Mouse (Mus musculus) forebrain, postnatal 0 days (tissue): ENCODE measurements around the gene Amelx. TPM values are rescaled to one million over a fixed set of nuclear protein-coding genes. Genes with fewer than 3 reads are reported as not detected.

ENCODE experiments used
- ATAC-seq: fragments of 200-750 bp; cut with Nextera tagmentation; 2 replicates; pipeline ENCODE4 v1.8.0; 2017; ENCODE audit warnings: mild to moderate bottlenecking, moderate library complexity
- DNase-seq: peaks from one replicate; pipeline ENCODE4 v3.0.0-alpha.2; 2015
- H3K27ac ChIP-seq: fragments of 300-500 bp; sonication (generic); 2 replicates; pipeline ENCODE4 v1.5.1; 2014; ENCODE audit warnings: low read depth, mild to moderate bottlenecking, antibody characterized with exemption, low read length, moderate library complexity, mixed read lengths
- H3K27me3 ChIP-seq: fragments of 300-500 bp; sonication (generic); 2 replicates; pipeline ENCODE4 v1.6.1; 2014; ENCODE audit warnings: mild to moderate bottlenecking, low read length, mixed read lengths; ENCODE audit not compliant: insufficient read depth
- H3K36me3 ChIP-seq: fragments of 300-500 bp; sonication (generic); 2 replicates; pipeline ENCODE4 v1.6.1; 2014; ENCODE audit warnings: mild to moderate bottlenecking, moderate library complexity; ENCODE audit not compliant: insufficient read depth
- H3K4me1 ChIP-seq: fragments of 300-500 bp; sonication (generic); 2 replicates; pipeline ENCODE4 v1.6.1; 2014; ENCODE audit warnings: antibody characterized with exemption; ENCODE audit not compliant: insufficient read depth
- H3K4me2 ChIP-seq: fragments of 300-500 bp; sonication (generic); 2 replicates; pipeline ENCODE4 v1.6.1; 2014; ENCODE audit warnings: low read depth, mild to moderate bottlenecking, moderate library complexity
- H3K4me3 ChIP-seq: fragments of 300-500 bp; sonication (generic); 2 replicates; pipeline ENCODE4 v1.5.1; 2014; ENCODE audit warnings: low read depth, low read length, mixed read lengths
- H3K9ac ChIP-seq: fragments of 300-500 bp; sonication (generic); 2 replicates; pipeline ENCODE4 v1.6.1; 2014; ENCODE audit warnings: mild to moderate bottlenecking
- H3K9me3 ChIP-seq: fragments of 300-500 bp; sonication (generic); 2 replicates; pipeline ENCODE4 v1.6.1; 2016; ENCODE audit warnings: low read length
- CTCF ChIP-seq: sonication (generic); IDR thresholded peaks from 2 replicates; pipeline ENCODE4 v1.5.1; 2016; ENCODE audit warnings: antibody characterized with exemption, control low read depth, low read depth
- WGBS: fragments of 180-500 bp; shearing (Covaris S2); extraction: QIAGEN DNeasy Blood & Tissue Kit; methylation state at CpG from one replicate; pipeline ENCODE4 v1.1.7; 2014; 5-methylcytosine and 5-hydroxymethylcytosine counted together
- polyA plus RNA-seq: library from polyadenylated mRNA; unstranded; fragments of >200 nt; fragmentation: Nextera tagmentation; extraction: Ambion mirVana; gene quantifications from 2 replicates; pipeline ENCODE4 v1.2.1, GENCODE M21; 2015
- total RNA-seq: library from RNA; depleted of rRNA; stranded (reverse); fragments of >200 nt; gene quantifications from 2 replicates; pipeline ENCODE4 v1.2.3, GENCODE M21; 2014; rRNA removed

Amelx gene
- total RNA-seq (not detected in 2 replicates), polyA plus RNA-seq (1.1 TPM in 1 of 2 replicates, not detected in the other)

GRCm38 (mm10) chrX:169187100-169187499 lies at the start of gene Amelx:
Gene Amelx (minus strand): TSS chrX:169187200.
- H3K4me3 ChIP-seq: no peak within 1 kb of the TSS
- no peak within 1 kb of the TSS for H3K4me2 ChIP-seq
- no peak for TF ChIP-seq CTCF
- H3K27ac ChIP-seq: no peak within 1 kb of the TSS
- no peaks in the 10 kb centered on the region for H3K36me3 ChIP-seq
- ATAC-seq (no peak), DNase-seq (no peak)
- no peaks in the 10 kb centered on the region for H3K27me3 ChIP-seq
- H3K9ac ChIP-seq: no peak within 1 kb of the TSS
- WGBS: 76% methylated on average over 5 of the region's 5 CpGs
- H3K4me1 ChIP-seq: no peaks in the 10 kb centered on the region
- H3K9me3 ChIP-seq: no peaks in the 10 kb centered on the region

- Histone ChIP-seq H3K36me3 (no peaks in the 10 kb centered on the region), H3K4me1 (no peaks in the 10 kb centered on the region), H3K9me3 (no peaks in the 10 kb centered on the region), H3K27ac (no peak overlapping the region), H3K4me3 (no peak overlapping the region), H3K27me3 (no peaks in the 10 kb centered on the region), H3K4me2 (no peak overlapping the region), H3K9ac (no peak overlapping the region)
- ATAC-seq (no peak), DNase-seq (no peak)
- no peak for TF ChIP-seq CTCF
- 83% methylated on average over 3 of the region's 3 CpGs for WGBS
These were observed 35.5 kb upstream of the Amelx start for GRCm38 (mm10) chrX:169222357-169223062.

- no peak for TF ChIP-seq CTCF
- Histone ChIP-seq H3K4me2 (no peak overlapping the region), H3K4me3 (no peak overlapping the region), H3K9me3 (no peaks in the 10 kb centered on the region), H3K4me1 (no peaks in the 10 kb centered on the region), H3K27me3 (no peaks in the 10 kb centered on the region), H3K36me3 (no peaks in the 10 kb centered on the region), H3K27ac (no peak overlapping the region), H3K9ac (no peak overlapping the region)
- 79% methylated on average over 8 of the region's 8 CpGs for WGBS
- DNase-seq (no peak), ATAC-seq (no peak)
These were observed 33.1 kb upstream of the Amelx start for GRCm38 (mm10) chrX:169220064-169220463.

- 68% methylated on average over 3 of the region's 3 CpGs for WGBS
- ATAC-seq (no peak), DNase-seq (no peak)
- Histone ChIP-seq H3K4me2 (no peak overlapping the region), H3K27me3 (no peaks in the 10 kb centered on the region), H3K9me3 (no peaks in the 10 kb centered on the region), H3K4me1 (no peaks in the 10 kb centered on the region), H3K27ac (no peak overlapping the region), H3K4me3 (no peak overlapping the region), H3K9ac (no peak overlapping the region), H3K36me3 (no peaks in the 10 kb centered on the region)
- no peak for TF ChIP-seq CTCF
These were observed 23.0 kb upstream of the Amelx start for GRCm38 (mm10) chrX:169210019-169210418.

- Histone ChIP-seq H3K4me2 (no peak overlapping the region), H3K27me3 (no peaks in the 10 kb centered on the region), H3K36me3 (no peaks in the 10 kb centered on the region), H3K4me3 (no peak overlapping the region), H3K27ac (no peak overlapping the region), H3K9ac (no peak overlapping the region), H3K9me3 (no peaks in the 10 kb centered on the region), H3K4me1 (no peaks in the 10 kb centered on the region)
- DNase-seq (no peak), ATAC-seq (no peak)
- TF ChIP-seq CTCF: no peak
- 63% methylated on average over 2 of the region's 2 CpGs for WGBS
These were observed 8.4 kb downstream of the Amelx start for GRCm38 (mm10) chrX:169178634-169179033.

- no peaks in the 10 kb centered on the region for H3K27me3 ChIP-seq
- ATAC-seq: no peak
- H3K27ac ChIP-seq: no peak overlapping the region
- no peaks in the 10 kb centered on the region for H3K36me3 ChIP-seq
- H3K4me3 ChIP-seq: no peak overlapping the region
- no peaks in the 10 kb centered on the region for H3K9me3 ChIP-seq
- H3K4me2 ChIP-seq: no peak overlapping the region
- H3K4me1 ChIP-seq: no peaks in the 10 kb centered on the region
- no peak for TF ChIP-seq CTCF
- H3K9ac ChIP-seq: no peak overlapping the region
- DNase-seq: no peak
- WGBS: 75% methylated on average over 1 of the region's 1 CpGs
These were observed 13.2 kb downstream of the Amelx start for GRCm38 (mm10) chrX:169173796-169174195.

- no peaks in the 10 kb centered on the region for H3K27me3 ChIP-seq
- H3K36me3 ChIP-seq: no peaks in the 10 kb centered on the region
- 83% methylated on average over 2 of the region's 2 CpGs for WGBS
- no peak overlapping the region for H3K27ac ChIP-seq
- no peaks in the 10 kb centered on the region for H3K4me1 ChIP-seq
- no peak overlapping the region for H3K4me2 ChIP-seq
- no peak overlapping the region for H3K9ac ChIP-seq
- DNase-seq (no peak), ATAC-seq (no peak)
- H3K9me3 ChIP-seq: no peaks in the 10 kb centered on the region
- no peak for TF ChIP-seq CTCF
- no peak overlapping the region for H3K4me3 ChIP-seq
These were observed 16.0 kb downstream of the Amelx start for GRCm38 (mm10) chrX:169170981-169171380.
